Mouse (Mus musculus) adrenal gland, postnatal 10 days (tissue): ENCODE data around the gene Zkscan17. TPM values are rescaled to one million over a fixed set of nuclear protein-coding genes. Genes with fewer than 3 reads are reported as not detected.

Experiments used
- DNase-seq: peaks from one replicate; pipeline ENCODE4 v3.0.0; 2021; ENCODE audit warnings: mixed read lengths
- total RNA-seq, 2 experiments: library from RNA; stranded (reverse); gene quantifications; 2 replicates each; pipeline ENCODE4 v1.2.3; 2021

Gene Zkscan17
- total RNA-seq, 2 experiments from 2014 or later = 22.6 to 23.4 TPM

- DNase-seq = peak; percentile 59
These were observed 67.6 kb downstream of the Zkscan17 start for GRCm38 (mm10) chr11:59458973-59459372.

GRCm38 (mm10) chr11:59456891-59457290 is 69.7 kb downstream of the Zkscan17 start:
- no peak for DNase-seq

- DNase-seq = peak; percentile 26
These were observed 70.2 kb downstream of the Zkscan17 start for GRCm38 (mm10) chr11:59456346-59456745.

- DNase-seq = no peak
These were observed 75.5 kb downstream of the Zkscan17 start, which contains the start of gene Snap47 for GRCm38 (mm10) chr11:59451086-59451485. Gene Snap47, minus strand, starts transcription at chr11:59451186.

- DNase-seq = no peak
These were observed 76.2 kb downstream of the Zkscan17 start for GRCm38 (mm10) chr11:59450230-59450771.

GRCm38 (mm10) chr11:59449741-59450229 is 76.8 kb downstream of the Zkscan17 start, which contains the start of gene Jmjd4:
Gene Jmjd4, plus strand, starts transcription at chr11:59450045.
- DNase-seq = peak; percentile 96

GRCm38 (mm10) chr11:59443102-59443501 is 83.4 kb downstream of the Zkscan17 start:
- DNase-seq = no peak

- no peak for DNase-seq
These were observed 88.6 kb downstream of the Zkscan17 start for GRCm38 (mm10) chr11:59437954-59438353.

Other genes with a start within 250 kb of the Zkscan17 start
- not detected for gene Wnt3a, start 236.0 kb downstream of the Zkscan17 start, total RNA-seq
- 1 to 10 TPM; 1.7 to 3.5 TPM for gene Wnt9a, start 219.8 kb downstream of the Zkscan17 start, total RNA-seq
- not detected for gene Prss38, start 151.1 kb downstream of the Zkscan17 start, total RNA-seq
- 1 to 10 TPM; 7.5 to 9.8 TPM for gene Jmjd4, start 76.7 kb downstream of the Zkscan17 start, total RNA-seq
- 10 to 100 TPM; 56.4 to 56.8 TPM for gene Snap47, start 75.6 kb downstream of the Zkscan17 start, total RNA-seq
- 1 to 10 TPM; 3.9 to 6.4 TPM for gene Zfp867, start 54.3 kb downstream of the Zkscan17 start, total RNA-seq
- under 1 TPM; 0.42 to 0.51 TPM for gene Nlrp3, start 14.8 kb upstream of the Zkscan17 start, total RNA-seq
- gene Olfr222, start 49.5 kb upstream of the Zkscan17 start, total RNA-seq = not detected
- not detected for gene Olfr223, start 66.5 kb upstream of the Zkscan17 start, total RNA-seq
- gene Mprip, start 134.6 kb upstream of the Zkscan17 start, total RNA-seq = 100 to 1,000 TPM; 216 to 263 TPM